Mouse (Mus musculus): Measurements from ENCODE around the gene Gm14443. TPM values are rescaled to one million over a fixed set of nuclear protein-coding genes. Genes with fewer than 3 reads are reported as not detected.

Gene Gm14443
- polyA plus RNA-seq (2012) = 0.02 TPM in 1 of 2 replicates, not detected in the other

GRCm38 (mm10) chr2:175175401-175176180, at the start of gene Gm14443:
Gm14443 (minus strand) TSS chr2:175175871.

GRCm38 (mm10) chr2:175206732-175207131, 31.1 kb upstream of the Gm14443 start, which contains the start of gene Gm14391:
Gm14391 (minus strand) TSS chr2:175206917.

GRCm38 (mm10) chr2:175141993-175142295, 33.7 kb downstream of the Gm14443 start, which contains the start of gene Gm14399:
Gm14399 (minus strand) TSS chr2:175142012.

Other genes with a start within 250 kb of the Gm14443 start
- gene Gm14444, start 165.6 kb downstream of the Gm14443 start, polyA plus RNA-seq (2012) = not detected in 2 replicates
- gene Gm14393, start 108.1 kb downstream of the Gm14443 start, polyA plus RNA-seq (2012) = not detected in 2 replicates
- 0.18 TPM in 1 of 2 replicates, not detected in the other for gene Gm14399, start 33.9 kb downstream of the Gm14443 start, polyA plus RNA-seq (2012)
- gene Gm14391, start 31.0 kb upstream of the Gm14443 start, polyA plus RNA-seq (2012) = 0.53 and 1.2 TPM in 2 replicates
- gene Gm14440, start 99.3 kb upstream of the Gm14443 start, polyA plus RNA-seq (2012) = 0.06 and 0.29 TPM in 2 replicates
- 0.35 and 0.51 TPM in 2 replicates for gene Gm4631, start 162.3 kb upstream of the Gm14443 start, polyA plus RNA-seq (2012)
- 0.63 and 0.94 TPM in 2 replicates for gene Zfp968, start 196.6 kb upstream of the Gm14443 start, polyA plus RNA-seq (2012)